Mouse (Mus musculus) ovary, adult 18-20 months (tissue): ENCODE measurements around the gene Olfr1366.
"Not testable (repeated sequence)": the region's sequence is repeated elsewhere in the genome, so short reads cannot be mapped to it uniquely, and the experiment has no call there.

ENCODE experiments used
- DNase-seq: peaks from one replicate; pipeline ENCODE4 v3.0.0; 2022; ENCODE audit warnings: low spot score, mixed read lengths

Gene Olfr1366

DNA sequence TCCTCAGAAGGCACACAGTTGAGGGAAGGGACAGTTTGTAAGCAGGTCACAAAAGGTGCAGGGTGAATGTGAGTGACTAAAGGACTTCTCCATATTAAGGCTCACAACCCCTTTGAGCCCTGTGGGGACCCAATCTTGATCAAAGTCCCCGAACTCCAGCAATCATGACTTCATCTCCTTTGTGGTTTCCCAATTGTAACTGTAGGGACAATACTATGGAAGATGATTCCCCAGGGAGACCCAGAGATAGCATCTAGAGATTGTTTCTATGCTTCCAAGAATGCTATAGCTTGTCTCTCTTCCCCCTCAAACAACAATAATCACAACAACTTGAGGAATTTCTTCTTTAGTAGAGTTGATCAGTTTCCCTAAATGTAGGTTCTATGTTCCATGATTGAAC lies at the start of gene Olfr1366:
Olfr1366 (minus strand) TSS at position 101 of the 400 bp plus-strand sequence.
- no peak for DNase-seq

DNA sequence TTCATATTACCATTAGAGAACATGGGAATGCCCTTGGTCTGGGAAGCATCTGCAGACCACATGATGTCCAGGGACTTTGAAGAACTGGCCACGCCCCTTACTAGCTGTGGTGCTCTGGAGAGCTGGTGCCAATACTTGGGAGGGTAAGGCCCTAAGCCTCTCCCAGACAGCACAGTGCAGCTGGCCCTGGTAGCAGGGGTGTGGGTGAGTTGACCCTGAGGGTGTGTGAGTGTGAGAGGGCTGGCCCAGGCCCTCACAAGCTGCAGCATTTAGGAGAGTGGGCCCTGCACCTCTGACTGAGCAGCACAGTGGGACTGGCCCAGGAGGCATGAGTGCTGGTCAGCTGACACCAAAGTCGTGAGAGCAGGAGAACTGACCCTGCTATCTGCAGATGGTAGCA lies 49.0 kb upstream of the Olfr1366 start:
- no peak for DNase-seq

DNA sequence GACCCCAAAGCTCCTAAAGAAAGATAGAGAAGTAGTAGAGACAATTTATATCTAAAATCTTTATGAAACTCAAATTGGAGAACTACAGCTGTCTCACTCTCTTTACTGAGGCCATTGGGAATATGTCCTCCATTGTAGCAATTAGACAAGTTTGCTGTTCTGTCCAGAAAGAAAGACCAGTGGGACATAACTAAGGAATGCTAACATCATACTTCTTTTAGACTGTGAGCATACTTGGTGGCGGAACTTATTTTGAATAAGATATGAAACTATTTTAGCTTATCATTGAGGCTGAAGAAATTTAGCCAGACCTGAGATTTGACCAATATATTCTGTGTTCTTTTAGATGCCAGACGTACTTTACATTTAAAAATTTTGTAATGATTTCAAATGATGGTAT lies 39.1 kb upstream of the Olfr1366 start, which contains the start of gene Olfr1364:
Olfr1364 (minus strand) TSS at position 101 of the 400 bp plus-strand sequence.
- DNase-seq, result no peak

DNA sequence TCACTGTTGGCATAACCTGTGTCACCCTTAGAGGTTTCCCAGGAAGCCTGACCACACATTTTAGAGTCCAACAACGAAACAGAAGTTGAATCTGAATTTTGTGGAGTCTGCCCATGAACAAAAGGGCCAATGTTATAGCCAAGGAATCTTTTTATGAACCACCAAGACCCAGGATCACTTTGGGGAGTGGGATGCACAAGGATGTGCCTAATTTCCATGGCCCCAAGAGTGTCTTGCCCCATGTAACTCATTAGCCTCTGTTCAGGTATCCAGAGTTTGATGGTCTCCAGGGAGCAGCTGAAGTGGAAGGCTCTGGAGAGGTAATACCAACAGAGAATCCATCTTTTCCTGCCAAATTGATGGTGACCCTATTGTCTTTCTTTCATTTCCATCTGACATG lies 17.2 kb upstream of the Olfr1366 start, which contains the start of gene Olfr1535:
Olfr1535 (minus strand) TSS at position 101 of the 400 bp plus-strand sequence.
- no peak for DNase-seq

DNA sequence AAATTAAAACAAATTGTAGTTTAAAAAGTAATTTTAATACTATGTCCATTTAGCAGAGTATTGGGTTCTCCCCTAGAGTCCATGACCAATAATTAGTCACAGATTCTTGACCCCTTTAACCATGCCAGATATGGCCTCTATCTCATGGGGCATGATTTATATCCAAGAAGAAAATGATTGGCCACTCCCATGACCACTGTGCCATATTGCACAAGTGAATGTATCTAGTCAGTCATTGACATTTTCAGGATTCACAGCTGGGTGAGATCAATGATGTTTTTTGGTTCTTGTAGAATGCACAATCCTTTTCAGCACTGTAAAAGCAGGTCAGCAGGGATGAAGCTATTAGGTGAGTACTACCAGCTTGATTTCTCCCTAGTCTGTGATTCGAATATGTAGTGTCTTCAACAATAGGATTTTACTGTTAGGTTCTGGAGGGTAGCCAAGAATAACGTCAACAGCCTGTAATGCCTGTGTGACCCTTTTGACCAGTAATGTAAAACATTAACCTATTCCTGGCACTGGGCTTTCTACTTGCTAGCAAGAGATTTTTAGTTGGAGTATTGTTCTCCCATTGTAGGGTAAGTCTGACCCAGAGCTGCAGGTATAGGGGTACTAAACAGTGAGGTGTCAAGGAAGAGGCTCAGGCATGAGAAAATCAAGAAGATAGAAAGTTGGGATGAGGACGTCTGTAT lies 8.0 kb upstream of the Olfr1366 start:
- DNase-seq, result no peak

DNA sequence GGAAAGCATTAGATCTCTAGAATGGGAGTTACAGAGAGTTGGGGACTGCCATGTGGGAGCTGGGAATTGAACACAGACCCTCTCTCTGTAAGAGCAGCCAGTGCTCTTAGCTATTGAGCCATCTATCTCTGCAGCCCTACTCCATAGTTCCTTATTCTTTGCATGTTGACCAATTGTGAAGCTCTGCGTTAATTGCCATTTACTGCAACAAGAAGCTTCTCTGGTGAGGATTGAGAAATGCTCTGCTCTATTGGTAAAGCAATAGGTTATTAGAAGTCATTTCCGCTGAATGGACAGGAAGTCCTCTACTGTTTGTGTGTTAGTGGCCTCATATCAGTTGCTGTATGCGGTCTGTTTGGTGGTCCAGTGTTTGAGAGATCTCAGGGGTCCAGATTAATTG lies 6.9 kb upstream of the Olfr1366 start:
- no peak for DNase-seq

DNA sequence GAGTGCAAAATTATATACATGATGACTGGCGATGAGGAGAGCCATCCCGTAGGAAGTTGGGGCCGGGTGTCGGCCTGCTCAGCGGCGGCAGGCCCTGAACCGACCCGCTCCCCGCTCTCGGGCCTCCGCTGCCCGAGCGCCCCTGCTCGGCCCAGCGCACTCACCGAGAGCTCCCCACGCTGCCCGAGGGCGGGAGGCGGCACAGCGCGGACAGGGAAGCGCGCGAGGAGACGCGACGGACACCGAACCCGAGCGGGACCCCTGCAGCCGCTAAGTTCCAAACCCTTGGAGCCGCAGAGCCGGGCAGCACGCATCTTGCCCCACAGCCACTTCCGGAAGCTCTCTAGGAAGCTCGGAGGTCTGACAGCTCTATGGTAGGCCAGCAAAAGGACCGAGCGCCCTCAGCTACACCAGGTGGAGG lies 11.8 kb downstream of the Olfr1366 start, which contains the start of gene Zkscan8:
Zkscan8 (minus strand) TSS at position 340 of the 421 bp plus-strand sequence.
- DNase-seq, result peak; percentile 78

DNA sequence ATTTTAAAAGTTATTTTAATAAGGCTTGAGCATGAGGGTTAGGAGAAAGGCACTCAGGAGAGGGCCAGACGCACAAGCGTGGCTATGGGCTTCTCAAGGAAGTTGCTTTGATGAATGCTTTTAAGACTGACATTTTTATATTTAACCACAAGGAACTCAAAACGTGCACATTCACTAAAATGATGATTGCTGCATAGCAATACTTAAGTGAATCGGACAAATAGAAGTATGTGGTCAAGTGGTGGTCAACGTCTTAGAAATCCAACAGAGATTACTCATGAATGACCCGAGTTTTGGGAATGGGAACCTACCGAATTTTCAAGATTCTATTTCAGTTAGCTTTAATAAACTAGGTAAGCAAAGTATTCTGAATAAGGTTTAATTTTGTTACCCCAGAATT lies 12.5 kb downstream of the Olfr1366 start:
- no peak for DNase-seq

DNA sequence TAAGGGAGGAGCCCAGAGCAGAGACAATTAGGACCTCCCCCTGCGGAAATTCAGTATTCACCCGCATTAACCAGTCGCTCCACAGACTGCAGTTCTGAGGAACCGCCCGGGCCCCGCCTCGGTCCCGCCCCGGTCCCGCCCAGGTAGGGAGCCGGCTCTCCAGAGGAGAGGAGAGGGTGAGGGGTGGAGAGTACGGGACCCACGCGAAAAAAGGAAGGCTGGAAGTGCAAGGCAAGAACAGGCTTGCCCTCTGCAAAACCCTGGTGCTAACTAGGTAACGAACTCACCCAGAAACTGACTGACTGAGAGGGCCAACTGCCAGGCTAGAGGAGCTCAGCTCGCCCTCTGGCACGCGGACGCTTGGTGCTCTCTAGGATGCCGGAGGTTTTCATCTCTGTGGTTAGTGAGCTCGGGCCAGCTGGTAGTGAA lies 36.4 kb downstream of the Olfr1366 start:
- DNase-seq, result peak; percentile 71

DNA sequence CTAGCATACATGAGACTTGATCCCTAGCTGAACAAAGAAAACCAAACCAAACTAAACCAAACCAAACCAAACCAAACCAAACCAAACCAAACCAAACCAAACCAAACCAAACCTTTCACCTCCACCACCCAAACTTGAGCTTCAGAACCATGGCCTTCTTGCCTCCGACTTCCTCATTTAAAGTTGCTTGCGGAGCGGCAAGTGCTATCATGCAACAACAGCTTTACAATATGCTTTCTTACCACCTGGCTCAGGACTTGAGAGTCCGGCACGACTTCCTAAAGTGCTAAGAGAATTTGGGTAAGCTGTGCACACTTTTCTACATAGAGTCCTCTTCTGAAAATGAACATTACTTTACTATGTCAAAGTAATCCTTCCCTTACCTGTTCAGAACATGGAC lies 40.3 kb downstream of the Olfr1366 start:
- no peak for DNase-seq

DNA sequence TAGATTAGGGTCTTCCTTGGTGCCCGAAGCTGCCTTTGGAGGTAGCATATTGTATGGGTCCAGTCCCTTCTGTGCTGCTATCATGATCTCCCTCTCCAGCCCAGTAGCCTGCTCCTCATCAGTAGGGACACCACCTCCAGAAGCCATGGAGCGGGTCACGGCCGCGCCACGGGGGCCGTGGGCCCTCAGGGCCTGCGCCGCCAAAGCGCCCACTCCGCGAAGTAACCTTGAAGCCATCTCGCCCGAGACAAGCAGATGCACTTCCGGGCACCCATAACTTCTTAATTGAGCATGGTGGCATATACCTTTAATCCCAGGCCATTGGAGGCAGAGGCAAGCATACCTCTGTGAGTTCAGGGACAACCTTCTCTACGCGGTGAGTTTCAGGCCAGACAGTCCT lies 41.4 kb downstream of the Olfr1366 start, which contains the start of gene Gm11273:
Gm11273 (minus strand) TSS at position 237 of the 400 bp plus-strand sequence.
- DNase-seq, result not testable (repeated sequence)

DNA sequence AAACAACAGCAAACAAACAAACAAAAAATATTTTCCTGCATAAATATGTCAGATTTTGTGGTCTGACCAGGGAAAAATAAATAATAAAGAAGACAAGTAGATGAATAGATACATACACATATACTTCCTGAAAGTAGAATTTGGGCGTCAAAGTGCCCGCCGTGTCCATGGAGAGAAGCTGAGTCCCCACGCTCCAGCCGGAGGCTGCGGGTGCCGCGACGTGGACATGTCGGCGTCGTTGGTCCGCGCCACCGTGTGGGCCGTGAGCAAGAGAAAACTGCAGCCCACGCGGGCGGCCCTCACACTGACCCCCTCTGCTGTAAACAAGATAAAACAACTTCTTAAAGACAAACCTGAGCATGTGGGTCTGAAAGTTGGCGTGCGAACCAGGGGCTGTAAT lies 47.5 kb downstream of the Olfr1366 start, which contains the start of gene AK157302:
AK157302 (plus strand) TSS at position 144 of the 400 bp plus-strand sequence.
- DNase-seq, result no peak

DNA sequence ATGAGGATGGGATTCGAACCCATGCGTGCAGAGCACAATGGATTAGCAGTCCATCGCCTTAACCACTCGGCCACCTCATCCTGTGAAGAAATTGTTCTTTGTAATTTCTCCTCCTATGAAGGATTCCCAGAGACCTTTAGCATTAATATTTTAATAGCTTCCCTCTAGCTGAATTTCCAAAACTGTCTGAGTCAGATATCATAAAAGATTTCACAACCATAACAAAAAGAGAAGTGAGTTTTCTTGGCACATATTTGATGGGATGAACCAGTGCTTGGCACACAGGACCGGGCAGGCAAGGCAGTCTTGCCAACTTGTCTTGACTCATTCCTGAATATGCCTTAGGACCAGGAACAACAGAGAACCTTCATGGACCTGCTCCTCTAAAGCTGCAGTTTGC lies 49.8 kb downstream of the Olfr1366 start:
- no peak for DNase-seq

DNA sequence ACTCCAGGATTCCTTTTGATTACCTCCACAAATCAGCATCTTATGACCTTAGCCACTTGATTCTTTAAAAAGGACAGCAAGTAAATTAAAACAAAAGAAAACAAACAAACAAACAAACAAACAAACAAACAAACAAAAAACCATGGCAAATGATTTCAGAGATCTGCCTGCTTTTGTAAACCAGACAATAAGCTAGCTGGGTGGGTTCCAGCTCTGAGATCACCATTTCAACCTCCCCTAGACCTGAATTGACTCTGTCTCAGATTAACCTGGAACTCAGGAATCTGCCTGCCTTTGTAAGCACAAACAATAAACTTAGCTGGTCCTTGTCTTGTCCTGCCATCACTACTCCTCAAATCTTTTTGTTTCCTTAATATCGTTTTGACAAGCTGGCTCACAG lies 55.7 kb downstream of the Olfr1366 start:
- DNase-seq, result no peak
